Mouse (Mus musculus): ENCODE data around the gene Cox19. TPM values are rescaled to one million over a fixed set of nuclear protein-coding genes. Genes with fewer than 3 reads are reported as not detected.
A peak's percentile ranks its signal among the peaks of the same experiment; 100 is the strongest.
"Not testable (repeated sequence)": the region's sequence is repeated elsewhere in the genome, so short reads cannot be mapped to it uniquely, and the experiment has no call there.

The Cox19 gene
- total RNA-seq, 2 experiments from 2014 or later, result 78.6 to 85.9 TPM

- intact Hi-C loops (cut with DNase I); DNase-seq: not testable (repeated sequence)
Measured at GRCm38 (mm10) chr5:139334394-139334793, 16.8 kb downstream of the Cox19 start.

- intact Hi-C loops (cut with DNase I), result no loop called here
- no peak for DNase-seq
Measured at GRCm38 (mm10) chr5:139333301-139334013, 17.8 kb downstream of the Cox19 start.

DNA sequence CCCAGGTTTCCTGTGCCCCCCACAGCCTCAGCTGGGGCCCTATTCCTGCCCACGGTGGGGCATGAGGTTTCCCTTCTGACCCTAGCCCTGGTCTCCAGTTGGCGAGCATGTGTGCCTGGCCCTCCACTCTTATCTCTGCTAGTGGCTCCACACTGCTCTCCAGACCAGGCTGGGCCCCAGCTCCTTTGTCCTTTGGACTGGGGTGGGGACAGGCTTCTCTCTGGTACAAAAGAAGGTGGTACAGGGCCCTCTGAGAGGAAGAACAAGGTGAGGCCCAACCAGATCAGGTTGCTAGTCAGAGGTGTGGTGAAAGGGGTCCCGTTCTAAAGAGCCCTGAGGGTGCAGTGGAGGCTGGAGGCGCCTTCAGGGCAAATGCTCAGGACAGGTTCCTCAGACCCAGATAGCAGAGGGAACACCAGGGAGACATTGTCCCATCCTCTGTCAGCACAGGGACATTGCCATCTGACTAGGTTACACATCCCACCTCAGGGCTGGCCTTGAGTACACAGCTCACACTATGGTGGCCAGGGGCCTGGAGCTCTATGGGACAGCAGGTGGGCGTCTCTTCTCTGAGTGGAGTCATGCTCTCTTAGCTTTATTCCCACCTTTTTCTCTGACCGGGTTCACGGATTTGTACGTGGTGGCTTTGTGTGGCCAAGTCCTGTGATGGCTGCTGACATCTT lies 18.5 kb downstream of the Cox19 start:
- intact Hi-C loops (cut with DNase I), result loop anchor here (1.0 kb wide), 1 partner anchor 23 kb away; no protein-coding TSS in a partner anchor

GRCm38 (mm10) chr5:139331742-139332141 lies 19.5 kb downstream of the Cox19 start:
- DNase-seq, result peak; percentile 81 to 90
- intact Hi-C loops (cut with DNase I), result loop anchor here (1.0 kb wide), 1 partner anchor 24 kb away; no protein-coding TSS in a partner anchor

More for the DNA sequence above, 18.5 kb downstream of the Cox19 start:
- DNase-seq, result no peak

DNA sequence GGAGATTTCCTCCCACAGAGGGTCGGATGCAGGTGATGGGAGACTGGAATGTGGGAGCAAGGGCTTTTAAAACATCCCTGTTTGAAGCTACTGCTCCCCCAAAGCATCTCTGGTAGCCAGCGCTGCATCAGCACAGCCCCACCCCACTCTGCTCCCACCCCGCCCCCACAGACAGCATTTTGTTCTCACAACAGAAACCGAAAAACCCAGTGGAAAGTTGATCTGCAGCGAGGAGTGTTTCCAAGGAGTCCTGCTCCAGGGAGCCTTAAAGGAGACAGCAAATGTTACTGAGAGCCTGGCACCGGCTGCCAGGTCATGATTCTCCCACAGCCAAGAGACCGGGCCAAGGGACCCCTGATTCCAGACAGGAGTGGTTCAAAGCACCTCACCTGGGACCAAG lies 20.5 kb downstream of the Cox19 start:
- intact Hi-C loops (cut with DNase I), result no loop called here
- DNase-seq, result no peak

GRCm38 (mm10) chr5:139327634-139328020 lies 23.6 kb downstream of the Cox19 start:
- intact Hi-C loops (cut with DNase I), result no loop called here
- no peak for DNase-seq

DNA sequence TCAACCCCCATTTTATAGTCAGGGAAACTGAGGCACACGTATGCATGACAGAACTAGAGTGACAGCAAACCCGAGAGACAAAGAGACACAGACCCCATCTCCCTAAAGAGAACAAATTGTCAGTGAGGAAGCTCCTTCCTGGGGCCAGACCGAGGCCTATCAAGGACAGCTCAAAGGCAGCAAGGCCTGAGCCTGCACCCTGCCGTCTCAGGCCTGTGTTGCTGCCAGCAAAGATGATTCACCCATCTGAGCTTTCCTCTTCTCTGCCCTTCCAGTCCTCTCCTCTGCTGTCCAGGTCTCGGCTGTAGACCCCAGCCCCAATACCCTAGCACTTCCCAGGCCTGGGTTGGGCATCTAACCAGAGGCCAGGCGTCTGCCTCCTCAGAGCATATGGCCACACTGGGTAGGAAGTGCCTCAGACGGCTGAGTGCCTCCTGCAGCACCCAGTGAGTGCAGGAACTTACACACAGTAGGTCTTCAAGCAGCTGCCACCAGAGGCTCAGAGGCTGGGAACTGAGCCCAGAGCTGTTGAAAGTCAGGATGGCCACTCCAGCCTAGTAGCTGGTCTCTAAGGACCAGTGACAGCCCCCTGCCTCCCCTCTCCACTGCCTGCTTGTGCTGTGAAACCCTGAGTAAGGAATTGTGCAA lies 24.1 kb downstream of the Cox19 start:
- intact Hi-C loops (cut with DNase I), result no loop called here
- DNase-seq, result no peak

DNA sequence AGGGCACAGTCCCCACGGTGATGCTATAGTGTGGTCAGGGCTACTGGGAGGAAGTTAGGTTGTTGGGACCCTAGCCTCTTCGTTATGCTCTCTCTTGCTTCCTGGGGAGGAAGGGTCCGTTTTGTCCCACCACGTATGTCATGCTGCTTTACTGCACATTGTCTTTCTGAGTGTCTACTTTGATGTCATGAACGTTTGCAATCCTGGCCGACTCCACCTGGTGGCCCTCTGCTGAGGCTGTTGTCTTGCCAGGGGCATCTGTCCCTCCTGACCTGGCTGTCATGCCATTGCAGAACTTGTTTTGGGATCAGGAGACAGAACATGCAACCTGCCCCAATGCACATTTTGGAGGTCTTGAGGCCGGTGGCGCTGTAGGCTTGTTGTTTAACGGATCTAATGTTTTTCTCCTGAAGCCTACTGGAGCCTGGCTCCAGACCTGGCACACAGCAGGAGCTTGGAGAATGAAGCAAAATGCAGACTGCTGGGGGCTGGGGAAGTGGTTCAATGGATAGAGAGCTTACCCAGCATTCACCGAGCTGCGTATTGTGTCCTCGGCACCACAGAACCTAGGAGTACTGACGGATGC lies 25.0 kb downstream of the Cox19 start:
- DNase-seq, result no peak
- intact Hi-C loops (cut with DNase I), result no loop called here

DNA sequence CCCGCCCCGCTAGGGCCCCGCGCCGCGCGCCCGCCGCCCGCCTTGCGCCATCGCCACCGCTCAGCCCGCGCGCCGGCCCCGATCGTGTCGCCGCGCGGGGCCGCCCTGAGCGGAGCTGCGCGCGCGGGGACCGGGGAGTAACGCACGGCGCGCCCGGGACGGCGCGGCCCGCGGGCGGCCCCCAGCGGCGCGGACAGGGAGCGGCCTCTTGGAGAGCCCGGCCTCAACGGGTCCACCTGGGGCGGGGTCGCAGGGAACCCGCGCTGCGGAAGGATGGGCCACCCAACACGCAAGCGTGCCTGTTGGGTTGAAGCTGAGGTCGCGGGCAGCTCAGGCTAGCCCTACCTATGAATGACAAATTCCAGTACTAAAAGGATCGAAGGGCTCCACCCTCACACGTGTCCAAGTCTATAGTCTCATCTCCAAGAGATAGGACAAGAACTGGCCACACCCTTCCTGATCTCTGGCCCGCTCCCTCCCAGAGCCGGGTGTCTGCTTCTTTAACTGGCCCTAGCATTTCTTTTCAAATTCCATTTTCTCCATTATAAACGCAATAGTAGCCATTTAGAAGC lies 25.7 kb downstream of the Cox19 start, which contains the start of gene Adap1:
TSS of gene Adap1 (minus strand) at position 228 of the 572 bp plus-strand sequence.
- intact Hi-C loops (cut with DNase I), result loop anchor here (2.0 kb wide), 1 partner anchor 41 kb away; no protein-coding TSS in a partner anchor
- DNase-seq, result peak; percentile 71 to 75

GRCm38 (mm10) chr5:139324691-139325394 lies 26.4 kb downstream of the Cox19 start:
- DNase-seq, result peak in 1 of 2 experiments; percentile 34
- intact Hi-C loops (cut with DNase I), result loop anchor here (2.0 kb wide), 1 partner anchor 40 kb away; no protein-coding TSS in a partner anchor

GRCm38 (mm10) chr5:139324045-139324491 lies 27.1 kb downstream of the Cox19 start:
- intact Hi-C loops (cut with DNase I), result loop anchor here (2.0 kb wide), 1 partner anchor 39 kb away; no protein-coding TSS in a partner anchor
- DNase-seq, result no peak

DNA sequence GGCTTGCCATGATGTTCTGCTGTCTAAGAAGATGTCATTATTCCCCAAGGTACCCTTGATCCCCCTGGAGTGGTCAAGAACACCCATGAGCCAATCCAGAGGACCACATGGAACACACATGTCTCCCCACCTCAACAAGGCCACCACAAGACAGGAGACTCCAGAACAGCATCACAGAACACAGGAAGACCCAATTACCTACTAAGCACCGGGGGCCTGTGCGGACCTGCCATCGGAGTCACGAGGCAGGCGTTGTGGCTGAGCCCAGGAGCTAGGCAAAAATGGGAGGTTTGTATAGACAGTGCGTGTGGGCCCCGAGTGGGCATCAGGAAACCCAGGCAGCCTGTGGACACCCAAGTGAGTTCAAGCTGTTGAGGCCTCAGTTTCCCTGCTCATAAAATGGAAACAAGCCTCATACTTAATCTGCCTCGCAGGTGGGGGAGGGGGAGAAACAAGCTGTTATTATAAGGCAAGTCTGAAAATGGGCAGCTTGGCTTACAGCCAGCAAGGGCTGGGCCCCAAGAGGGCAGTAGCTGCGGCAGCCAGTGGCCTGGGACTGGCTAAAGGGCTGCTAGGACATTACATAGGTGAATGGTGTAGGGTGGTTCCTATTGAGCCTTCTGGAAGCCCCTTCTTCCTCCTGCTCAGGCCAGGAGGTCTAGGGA lies 27.8 kb downstream of the Cox19 start:
- intact Hi-C loops (cut with DNase I), result no loop called here
- no peak for DNase-seq

DNA sequence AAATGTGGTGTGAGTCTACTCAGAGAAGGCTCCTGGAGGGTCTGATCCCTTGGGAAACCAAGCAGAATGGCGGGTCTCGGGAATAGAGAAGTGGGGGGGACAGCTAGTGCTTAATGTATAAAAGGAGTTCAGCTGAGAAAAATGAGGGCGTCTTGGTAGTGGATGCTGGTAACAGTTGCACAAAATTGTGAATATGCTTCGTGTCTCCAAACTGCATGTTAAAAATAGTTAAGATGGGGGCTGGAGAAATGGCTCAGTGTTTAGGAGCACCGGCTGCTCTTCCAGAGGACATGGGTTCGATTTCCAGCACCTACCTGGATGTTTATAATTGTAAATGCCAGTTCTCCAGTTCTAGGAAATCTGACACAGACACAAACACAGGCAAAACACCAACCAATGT lies 29.9 kb downstream of the Cox19 start:
- intact Hi-C loops (cut with DNase I), result no loop called here
- DNase-seq, result no peak

GRCm38 (mm10) chr5:139320424-139320823 lies 30.8 kb downstream of the Cox19 start:
- intact Hi-C loops (cut with DNase I), result no loop called here

DNA sequence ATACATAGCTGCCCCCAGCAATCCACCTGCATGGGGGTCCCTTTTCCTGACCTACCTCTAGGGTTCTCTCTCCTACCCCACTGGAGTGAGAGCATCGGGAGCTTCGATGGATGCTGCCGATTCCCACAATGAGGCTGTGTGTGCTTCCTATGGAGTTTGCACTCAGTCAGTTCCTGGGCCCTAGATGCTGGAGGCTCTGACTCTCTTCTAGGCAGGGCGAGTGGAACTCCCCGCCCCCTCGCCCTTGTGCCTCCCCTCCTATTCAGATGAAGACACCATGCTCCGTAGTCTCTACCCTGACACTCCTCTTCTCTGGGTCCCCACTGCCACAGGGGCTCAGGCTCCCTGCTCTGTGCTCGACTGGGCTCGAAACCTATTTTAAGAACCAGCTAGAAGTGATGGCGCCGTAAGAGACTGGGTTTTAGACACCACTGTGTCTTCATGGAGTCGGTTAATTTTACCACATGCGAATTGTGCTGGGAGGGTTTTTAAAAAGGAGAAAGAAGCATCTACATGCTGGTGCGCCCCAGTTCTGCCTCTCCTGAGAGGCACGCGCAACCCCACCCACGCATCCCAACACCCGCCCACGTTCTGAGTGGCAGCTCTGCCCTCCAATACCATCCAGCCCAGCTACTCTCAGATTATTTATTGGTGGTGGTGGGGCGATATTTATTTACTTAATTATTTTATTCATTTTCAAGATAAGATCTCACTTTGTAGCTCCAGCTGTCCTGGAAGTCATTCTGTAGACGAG lies 33.3 kb downstream of the Cox19 start:
- intact Hi-C loops (cut with DNase I), result no loop called here

More at GRCm38 (mm10) chr5:139320424-139320823, 30.8 kb downstream of the Cox19 start:
- no peak for DNase-seq

GRCm38 (mm10) chr5:139316982-139317675 lies 34.1 kb downstream of the Cox19 start:
- DNase-seq, result no peak
- intact Hi-C loops (cut with DNase I), result no loop called here

More for the DNA sequence above, 33.3 kb downstream of the Cox19 start:
- no peak for DNase-seq

- DNase-seq, result no peak
Measured at GRCm38 (mm10) chr5:139314941-139315642, 36.1 kb downstream of the Cox19 start.

More at GRCm38 (mm10) chr5:139314941-139315642, 36.1 kb downstream of the Cox19 start:
- intact Hi-C loops (cut with DNase I), result no loop called here

Data from heart, postnatal 14 days (tissue).